Mouse (Mus musculus) left cerebral cortex, postnatal 4 days (tissue): ENCODE measurements at regions not wholly inside any gene's neighbourhood (a gene's known extent, or its start where the extent isn't known, plus 50 kb on each side); places are given as distances from the start of the nearest gene placed in this dataset.
A peak's percentile ranks its signal among the peaks of the same experiment; 100 is the strongest.

ENCODE experiments used
- DNase-seq: peaks from one replicate; pipeline ENCODE4 v3.0.0-alpha.2; 2022
- intact Hi-C: fragments of 180-260 bp; cut with DNase I; formaldehyde crosslinking; loops from one replicate; pipeline ENCODE4 v1.15.1; 2025

DNA sequence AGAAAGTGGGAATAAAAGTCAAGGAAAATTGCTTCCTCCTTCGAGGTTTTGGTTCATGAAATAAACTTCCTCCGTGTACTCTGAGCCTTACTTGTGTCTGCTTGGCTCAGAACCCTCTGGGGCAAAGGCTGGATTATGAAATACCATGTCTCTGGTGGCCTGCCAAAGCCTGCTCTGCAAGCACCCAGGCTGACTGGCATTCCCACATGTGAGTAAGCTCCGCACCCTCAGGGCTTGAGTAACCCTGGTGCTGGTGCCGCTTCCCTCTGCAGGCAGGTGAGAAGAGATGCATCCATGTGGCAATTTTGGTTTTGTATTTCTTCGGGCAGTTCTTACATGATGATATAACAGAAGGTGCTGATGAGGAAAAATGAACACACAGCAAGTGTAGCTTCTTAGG lies 66.0 kb downstream of the Nr2f2 start:
- DNase-seq = peak; percentile 3
- intact Hi-C loops = no loop called here

DNA sequence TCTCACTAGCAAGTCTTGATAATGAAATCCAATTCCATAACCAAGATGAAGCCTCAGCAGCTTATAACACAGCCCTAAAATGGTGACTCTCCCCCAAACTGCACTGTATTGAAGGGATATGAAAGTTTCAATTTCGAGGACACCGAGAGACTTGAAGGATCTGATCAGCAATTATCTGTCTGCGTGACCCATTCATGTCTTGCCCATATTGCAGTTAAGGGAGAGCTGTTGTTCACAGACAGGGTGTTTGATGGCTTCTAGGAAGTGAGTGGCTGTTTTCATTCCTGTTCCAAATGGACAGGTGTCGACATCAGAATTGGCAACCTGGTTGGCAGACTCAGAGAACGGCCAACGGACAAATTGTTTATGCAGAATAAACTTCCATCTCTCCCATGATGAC lies 75.1 kb downstream of the Nr2f2 start:
- intact Hi-C loops = no loop called here
- DNase-seq = no peak

DNA sequence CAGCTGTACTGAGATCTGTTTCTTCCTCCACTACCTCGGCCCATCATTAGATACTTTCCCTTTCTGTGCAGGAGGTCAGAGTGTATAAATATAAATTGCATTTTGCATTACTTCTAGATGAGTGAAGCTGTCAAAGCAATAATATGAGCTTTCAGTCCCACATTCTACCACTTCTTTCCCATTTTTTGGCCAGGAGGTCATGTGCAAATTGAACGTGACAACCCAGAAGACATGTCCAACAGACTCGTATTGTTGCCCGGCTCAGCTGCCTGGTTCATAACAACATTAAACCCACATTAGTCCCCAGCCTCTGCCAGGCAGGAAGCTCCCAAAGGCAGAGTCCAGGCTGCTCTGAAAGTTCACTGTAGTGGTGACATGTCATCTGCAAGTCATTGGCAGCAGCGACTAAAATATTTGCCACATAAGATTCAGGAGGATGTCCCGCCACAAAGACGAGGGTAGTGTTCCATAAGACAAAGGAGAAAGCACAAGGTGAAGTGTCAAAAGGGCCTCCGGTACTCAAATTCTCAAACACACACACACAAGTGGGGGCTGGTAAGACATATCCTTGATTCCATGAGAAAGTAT lies 75.7 kb downstream of the Nr2f2 start:
- no peak for DNase-seq
- intact Hi-C loops = no loop called here

DNA sequence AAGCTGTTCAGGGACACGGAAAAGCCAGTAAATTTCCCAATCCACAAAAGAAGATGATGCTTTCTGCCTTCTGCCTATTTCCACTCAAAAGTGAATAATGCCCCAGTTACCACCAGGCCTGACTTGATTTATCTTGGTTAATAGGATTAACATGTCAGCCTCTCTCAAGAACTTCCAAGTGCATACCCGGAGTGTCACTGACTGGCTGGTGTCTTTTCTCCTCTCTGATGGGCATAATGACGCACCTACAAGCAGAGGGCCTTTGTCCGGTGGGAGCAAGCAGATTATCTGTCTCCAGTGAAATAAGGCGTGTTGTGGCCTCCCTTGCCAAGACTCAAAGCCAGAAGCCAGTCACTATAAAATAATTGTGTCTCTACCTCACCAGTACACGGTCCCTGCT lies 76.3 kb downstream of the Nr2f2 start:
- intact Hi-C loops = no loop called here
- DNase-seq = peak; percentile 3

DNA sequence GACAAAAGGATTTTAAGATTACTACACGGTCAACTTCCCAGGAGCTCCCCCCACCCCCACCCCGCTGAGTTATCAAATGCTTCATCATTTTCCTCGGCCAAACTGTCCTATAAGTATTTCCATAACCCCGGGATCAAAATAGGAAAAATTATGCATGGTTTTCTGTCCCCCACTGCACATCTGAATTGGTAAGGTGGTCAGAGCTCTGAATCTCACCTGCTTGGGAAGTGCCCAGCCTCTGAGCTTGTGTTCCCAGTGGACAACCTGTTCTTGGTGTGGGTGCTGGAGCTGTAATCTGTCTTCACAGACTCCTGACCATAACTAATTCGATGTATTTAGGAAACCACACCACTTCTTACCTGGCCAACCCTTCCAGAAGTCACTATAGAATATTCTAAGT lies 77.9 kb downstream of the Nr2f2 start:
- no peak for DNase-seq
- intact Hi-C loops = no loop called here

DNA sequence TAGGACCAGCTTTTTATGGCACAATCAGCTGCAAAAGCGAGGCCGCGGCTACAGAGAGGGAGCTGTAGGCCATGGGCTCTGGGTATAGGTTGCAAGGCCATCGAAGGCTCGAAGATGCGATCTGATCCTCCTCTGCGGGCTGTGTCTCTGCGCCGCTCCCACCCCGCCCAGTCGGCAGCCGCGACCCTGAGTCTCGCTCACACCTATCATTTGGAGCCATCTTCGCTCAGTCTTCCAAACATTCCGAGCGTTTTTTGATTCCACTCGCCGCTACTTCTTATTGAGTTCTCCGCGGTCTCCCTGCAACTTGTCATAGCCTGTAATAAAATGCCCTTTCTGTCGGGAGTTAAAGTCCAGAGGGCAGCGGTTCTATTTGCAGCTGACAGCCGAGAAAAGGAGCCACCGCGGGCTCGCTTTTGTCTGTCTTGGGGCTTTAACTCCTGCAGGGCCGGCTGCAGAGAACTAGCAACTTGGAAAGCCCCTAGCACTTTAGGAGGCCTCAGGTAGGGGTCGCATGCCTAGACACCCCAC lies 78.6 kb downstream of the Nr2f2 start:
- peak; percentile 2 for DNase-seq
- intact Hi-C loops = no loop called here

DNA sequence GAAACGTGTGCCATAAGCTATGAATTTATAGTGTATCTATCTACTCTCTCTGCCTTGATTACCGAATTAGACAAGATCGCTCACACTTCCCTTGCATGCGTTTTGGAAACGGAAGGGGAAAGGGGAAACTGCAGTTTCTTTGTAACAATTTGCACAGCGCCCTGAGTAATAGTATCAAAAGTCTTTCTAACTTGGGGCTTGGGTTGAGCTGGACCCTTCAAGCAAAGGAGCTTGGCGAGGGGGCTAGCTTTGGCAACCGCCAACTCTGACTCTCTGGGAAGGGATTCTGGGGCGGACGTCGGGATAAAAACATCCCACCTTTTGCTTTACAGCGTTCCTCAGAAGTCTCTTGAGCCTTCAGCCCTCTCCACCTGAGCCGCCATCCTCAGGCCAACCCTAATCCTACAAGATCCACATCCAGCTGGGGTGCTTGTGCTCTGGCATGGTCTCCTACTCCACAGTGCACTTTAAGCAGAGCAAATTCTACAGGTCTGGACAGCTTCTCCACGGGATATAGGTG lies 79.6 kb downstream of the Nr2f2 start:
- peak; percentile 1 for DNase-seq
- intact Hi-C loops = no loop called here

DNA sequence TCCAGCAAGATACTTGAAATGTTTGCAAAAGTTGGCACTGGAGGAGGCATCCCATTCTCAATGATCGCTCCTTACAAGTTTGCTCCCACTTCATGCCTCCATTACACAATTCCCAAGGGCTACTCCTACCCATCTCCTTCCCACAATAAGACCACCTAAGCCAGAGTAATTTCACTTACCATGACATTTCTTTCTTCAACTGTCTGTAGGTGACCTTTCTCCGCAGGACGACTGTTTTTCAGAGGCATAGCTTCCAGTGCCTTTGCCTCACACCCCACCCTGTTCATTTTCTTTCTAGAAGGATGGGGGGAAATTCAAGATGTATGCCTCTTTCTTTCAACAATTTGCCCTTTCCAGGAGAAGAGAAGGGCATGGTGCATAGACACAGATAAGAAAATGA lies 81.2 kb downstream of the Nr2f2 start:
- no peak for DNase-seq
- intact Hi-C loops = no loop called here

DNA sequence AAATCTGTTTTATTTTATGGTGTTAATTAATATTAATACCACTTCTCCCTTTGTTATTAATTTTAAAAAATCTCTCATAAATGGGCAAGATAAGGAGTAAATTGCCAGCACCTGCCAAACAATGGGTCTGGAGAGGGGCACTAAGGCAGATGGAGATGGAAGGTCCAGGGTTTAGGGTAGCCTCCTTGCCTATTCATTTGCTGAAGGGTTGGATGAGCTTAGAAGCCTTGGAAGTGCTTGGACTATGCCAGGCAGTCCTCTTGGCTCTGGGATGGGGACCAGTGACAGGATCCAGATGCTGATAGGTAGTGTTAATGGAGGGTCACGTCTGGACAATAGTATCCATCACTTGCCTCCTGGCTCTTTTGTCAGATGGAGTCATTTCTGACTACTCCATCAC lies 82.7 kb downstream of the Nr2f2 start:
- DNase-seq = no peak
- intact Hi-C loops = no loop called here

DNA sequence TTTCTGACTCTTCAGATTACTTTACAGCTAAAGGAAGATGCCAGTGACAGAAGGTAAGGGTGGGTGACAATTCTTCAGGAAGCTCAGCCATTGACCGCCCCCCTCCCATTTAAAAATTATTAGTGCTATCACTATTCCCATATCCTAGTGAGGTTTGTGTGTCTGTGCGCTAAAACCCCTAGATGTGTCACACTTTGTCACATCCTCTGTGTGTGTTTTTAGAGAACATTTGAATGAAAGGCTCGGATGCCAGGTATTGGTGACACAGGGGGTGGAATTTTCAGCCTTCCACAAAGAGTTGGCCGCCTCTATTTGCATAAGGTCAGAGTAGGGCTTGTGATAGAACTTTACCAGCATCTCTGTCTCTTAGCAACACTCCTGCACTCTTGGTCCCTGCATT lies 83.4 kb downstream of the Nr2f2 start:
- DNase-seq = no peak
- intact Hi-C loops = no loop called here

DNA sequence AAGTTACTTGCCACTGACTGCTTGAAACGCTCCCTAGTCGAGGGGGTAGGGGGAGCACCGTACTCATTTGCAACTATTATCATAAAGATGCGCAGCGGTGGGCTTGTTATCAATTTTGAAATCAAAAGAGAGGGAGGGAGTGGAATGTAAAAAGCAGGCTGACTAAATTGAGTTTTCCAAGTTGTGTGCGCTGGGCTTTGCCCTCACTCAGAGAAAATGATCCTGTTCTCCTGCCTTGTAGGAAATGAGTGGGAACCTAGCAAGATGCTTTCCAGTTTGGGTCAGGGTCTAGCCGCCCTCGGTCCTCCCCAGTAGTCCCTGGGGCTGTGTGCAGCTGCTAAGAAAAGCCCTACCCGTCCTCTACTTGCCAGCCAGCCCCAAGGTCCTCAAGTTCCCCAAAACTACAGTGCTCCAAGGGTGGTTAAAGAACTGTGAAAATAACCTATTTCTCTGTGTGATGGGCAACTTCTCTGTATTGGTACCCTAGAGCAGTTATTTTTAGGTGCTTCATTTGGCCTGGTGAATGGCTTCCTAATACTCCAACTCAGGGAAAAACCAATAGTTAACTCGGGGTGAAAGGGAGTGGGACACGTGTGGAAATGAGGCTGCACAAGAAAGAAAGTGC lies 84.5 kb downstream of the Nr2f2 start:
- intact Hi-C loops = no loop called here
- DNase-seq = no peak

DNA sequence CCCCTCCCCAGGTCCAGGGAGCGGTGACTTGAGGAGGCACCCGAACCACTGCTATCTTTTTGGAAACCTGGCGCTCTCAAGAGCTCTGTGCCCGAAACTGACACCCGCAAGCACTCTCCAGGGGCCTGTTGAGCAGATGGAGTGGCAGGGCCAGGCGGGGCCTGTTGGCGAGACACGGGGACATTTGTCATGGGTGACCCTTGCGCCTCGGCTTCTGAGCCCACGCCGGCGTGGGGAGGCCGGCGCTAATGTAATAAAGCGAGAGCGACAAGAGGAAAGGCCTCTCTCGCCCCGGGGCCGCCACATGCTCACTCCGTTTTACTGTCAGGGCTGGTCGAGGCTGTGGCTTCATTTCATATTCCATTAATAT lies 85.2 kb downstream of the Nr2f2 start:
- intact Hi-C loops = no loop called here
- peak; percentile 1 for DNase-seq

DNA sequence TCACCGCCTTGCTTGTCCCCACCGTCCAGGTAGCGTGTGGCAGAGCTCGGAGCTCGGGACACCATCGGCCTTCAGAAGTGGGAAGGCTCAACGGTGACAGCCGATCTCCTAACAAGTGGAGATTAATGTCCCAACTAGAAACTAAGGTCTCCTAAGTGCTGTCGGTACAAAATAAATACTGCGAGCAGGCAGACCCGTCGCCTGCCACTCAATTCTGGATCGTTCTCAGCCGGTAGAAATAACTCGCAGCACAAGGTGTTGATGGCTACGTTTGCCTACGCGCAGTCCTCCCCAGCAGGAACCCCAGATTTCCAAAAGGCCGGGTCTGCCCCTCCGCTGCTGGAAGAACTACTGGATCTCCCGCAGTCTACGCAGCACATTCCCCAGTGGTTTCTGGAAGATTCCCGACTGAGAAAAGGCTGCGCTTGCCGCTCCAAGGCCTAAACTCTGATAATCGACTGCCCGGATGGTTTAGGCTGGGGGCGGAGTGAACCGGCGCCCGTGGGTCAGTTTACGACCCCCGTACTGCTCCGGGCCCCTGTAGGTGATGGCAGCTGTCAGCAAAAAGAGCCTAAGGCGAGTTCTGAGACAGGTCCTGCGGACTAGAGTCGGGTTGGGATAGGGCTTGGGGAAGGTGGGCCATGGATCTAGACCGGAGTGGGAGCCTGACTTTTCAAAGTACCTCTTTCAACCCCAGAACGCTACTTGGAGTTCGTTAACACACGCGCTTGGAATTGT lies 85.7 kb downstream of the Nr2f2 start:
- peak; percentile 3 for DNase-seq

DNA sequence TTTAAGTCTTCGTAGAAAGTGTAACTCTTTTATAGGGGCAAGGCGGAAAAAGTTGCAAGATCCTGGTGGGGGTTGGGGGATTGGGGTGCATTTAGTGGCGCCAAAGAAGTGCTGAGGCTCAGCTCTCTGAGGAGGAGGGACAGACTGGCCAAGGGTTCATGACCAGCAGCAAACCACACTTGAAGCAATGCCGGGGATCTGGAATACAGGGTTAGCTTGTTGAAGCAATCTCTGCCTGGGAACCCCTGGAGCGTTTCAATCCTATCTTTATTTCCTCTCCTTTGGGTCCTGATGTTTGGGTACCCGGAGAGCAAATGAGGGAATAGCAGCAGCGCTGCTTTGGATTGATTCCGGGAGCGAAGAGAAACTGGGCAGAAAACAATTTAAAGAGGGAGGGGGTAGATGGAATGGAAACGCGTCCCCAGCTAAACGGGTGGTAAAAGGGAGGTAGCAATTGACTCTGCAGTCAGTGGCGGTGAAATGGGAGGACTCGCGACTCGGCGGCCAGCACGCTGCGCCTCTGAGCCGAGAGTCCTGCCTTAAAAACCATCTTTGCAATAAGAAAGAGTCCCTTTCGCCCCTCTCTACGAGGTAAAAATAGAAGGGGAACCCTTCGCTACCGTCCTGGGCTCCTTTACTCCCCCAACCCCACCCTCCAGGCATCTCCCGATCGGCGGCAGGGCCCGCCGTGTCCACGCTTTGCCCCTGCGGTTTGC lies 86.5 kb downstream of the Nr2f2 start:
- intact Hi-C loops = no loop called here
- DNase-seq = no peak

More for the DNA sequence above, 85.7 kb downstream of the Nr2f2 start:
- intact Hi-C loops = no loop called here

DNA sequence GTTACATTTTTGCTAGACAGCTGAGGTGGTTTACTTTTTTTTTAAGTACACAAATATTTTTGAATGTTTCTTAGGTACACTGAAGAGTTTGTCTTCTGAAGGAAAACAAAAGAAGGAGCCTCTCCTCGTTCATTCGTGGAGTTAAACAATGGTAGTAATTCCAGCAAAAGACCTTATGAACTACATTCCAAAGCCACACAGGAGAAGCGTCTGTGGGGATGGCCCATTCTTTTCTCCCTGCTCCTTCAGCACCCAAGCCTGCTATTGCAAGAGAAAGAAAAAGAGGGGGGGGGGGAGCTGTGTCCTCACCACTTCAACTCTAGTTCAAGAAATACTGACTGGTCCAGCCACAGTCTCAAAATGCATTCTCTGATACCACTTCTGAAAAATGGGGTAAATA lies 87.4 kb downstream of the Nr2f2 start:
- DNase-seq = no peak
- intact Hi-C loops = no loop called here

DNA sequence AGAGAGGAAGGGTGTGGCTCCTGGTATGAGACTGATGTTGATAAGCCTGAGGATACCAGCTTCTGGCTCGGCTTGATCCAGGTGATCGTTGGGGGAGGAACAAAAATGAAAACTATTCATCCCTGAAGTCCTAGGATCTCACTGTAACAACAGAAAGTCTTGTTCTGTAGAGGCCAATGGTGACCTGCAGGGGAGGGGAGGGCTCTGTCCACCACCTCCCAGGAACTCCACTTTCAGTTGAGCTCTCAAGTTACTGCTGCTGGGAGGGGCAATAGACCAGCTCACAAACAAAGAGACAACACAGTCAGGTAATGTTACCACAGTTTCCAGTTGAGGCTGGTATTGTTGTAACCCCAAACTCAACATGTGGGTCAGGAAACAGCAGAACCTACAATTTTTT lies 90.5 kb downstream of the Nr2f2 start:
- intact Hi-C loops = no loop called here

DNA sequence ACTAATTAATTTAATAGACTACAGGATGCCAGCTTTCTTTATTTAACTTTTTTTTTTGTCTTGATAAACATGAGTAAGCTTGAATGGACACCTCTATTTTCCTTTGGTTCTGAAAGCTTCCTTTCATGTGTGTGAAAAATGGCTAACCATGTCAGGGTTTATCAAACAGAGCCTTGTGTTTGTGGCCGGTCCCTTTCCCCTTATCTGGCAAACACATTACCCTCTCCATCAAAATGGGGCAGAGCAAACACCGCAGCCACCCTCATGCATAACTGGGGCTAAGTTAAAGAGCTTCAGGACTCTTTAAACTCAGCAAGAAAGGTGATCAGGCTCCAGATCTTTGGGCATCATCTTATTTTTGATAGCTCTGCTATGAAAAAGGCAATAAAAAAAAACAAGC lies 92.2 kb downstream of the Nr2f2 start:
- intact Hi-C loops = no loop called here
- no peak for DNase-seq

More for the DNA sequence above, 90.5 kb downstream of the Nr2f2 start:
- DNase-seq = no peak

DNA sequence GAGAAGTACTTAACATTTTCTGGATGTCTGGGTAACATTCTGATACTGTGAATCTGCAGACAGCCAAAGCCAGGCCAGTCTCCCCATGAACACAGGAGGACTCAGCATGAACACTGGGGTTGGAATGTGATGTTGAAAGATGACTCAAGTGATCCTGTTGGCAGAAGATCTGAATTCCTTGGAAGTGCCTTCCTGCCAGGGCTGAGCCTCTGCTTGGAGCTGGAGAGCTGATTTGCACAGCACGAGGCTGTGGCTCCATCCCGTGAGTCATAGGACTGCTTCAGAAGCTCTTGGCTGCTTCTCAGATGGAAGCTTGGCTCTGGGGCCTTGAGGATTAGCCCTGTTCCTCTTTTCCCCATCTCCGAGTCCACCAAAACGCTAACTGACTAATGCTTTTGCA lies 99.5 kb downstream of the Nr2f2 start:
- intact Hi-C loops = no loop called here
- DNase-seq = no peak

DNA sequence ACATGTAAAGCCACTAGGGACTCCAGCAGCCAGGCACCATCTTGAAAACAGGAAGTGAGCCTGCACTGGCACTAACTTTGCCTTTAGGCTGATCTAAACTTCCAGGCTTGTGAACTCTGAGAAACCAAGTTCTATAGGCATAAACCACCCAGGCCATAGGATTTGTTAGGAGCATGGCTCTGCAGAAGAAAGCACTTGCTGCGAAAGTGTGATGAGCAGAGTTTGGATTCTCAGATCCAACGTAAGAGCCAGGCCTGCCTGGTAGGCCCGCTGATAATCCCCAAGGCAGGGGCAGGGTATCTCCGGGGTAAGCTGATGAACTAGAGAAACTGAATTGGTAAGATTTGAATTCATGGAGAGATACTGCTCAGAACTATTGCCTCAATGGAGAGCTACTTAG lies 109.7 kb downstream of the Nr2f2 start:
- intact Hi-C loops = no loop called here
- no peak for DNase-seq

DNA sequence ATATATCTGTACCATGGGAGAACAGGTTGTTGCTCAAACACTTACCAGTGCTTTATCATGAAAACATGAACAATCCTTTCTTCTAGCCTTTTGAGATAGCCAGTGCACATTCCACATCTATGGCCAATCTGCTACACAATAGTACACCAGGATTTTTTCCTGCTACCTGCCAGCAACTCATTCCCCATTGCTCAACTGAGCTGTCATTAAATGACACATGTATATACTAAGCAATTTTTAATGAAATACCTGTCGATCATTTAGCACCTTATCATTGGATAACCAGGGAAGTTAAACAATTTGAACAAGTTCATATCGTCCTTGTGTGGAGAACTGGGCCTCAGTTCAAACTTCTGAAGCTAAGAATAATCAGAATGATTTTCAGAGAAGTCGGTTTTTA lies 111.5 kb downstream of the Nr2f2 start:
- intact Hi-C loops = no loop called here
- DNase-seq = no peak

DNA sequence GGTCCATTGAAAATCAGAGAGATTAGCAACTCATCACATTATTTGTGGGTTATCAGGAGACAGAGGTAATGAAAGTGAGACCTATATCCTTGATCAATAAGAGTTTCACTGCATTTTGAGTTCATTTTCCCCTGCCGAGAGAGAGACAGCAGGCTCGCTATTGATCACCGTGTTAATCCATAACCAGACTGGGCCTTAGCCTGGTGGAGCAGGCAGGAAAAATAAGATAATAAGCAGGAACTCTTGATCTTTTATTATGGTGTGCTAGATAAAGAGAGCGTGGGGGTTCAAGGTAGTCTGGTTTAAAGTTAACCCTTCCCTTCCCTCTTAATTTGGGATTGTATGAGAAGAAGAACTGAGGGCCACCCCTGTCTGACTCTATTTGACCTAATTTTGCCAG lies 113.3 kb downstream of the Nr2f2 start:
- intact Hi-C loops = no loop called here
- DNase-seq = no peak
